Mouse (Mus musculus): ENCODE measurements around the gene Grb10. TPM values are rescaled to one million over a fixed set of nuclear protein-coding genes. Genes with fewer than 3 reads are reported as not detected.

The Grb10 gene
- polyA plus RNA-seq, 1 experiment, result 5.8 TPM

GRCm38 (mm10) chr11:11928586-11928985, 109.9 kb downstream of the Grb10 start:
- 95% methylated on average over 2 of the region's 2 CpGs for WGBS
- Histone ChIP-seq H3K4me3 (ENCODE audit: control insufficient read depth, insufficient read depth, low read length) (no peak overlapping the region), H3K4me1 (replicated peaks; ENCODE audit: control insufficient read depth, insufficient read depth, low read length) (no peaks in the 10 kb centered on the region), H3K27me3 (ENCODE audit: control insufficient read depth, insufficient read depth, low read length) (no peaks in the 10 kb centered on the region), H3K27ac (ENCODE audit: control insufficient read depth, insufficient read depth, low read length) (no peak overlapping the region), H3K36me3 (ENCODE audit: control insufficient read depth, insufficient read depth, low read length) (no peaks in the 10 kb centered on the region)
- DNase-seq, result no peak
- no peak for TF ChIP-seq POLR2A (IDR thresholded peaks at IDR 0.05; ENCODE audit: control insufficient read depth, extremely low read depth, insufficient read depth, low read length, poor library complexity)
- TF ChIP-seq CTCF (IDR thresholded peaks at IDR 0.05; ENCODE audit: borderline replicate concordance, control insufficient read depth, extremely low read depth, insufficient read depth, low read length, poor library complexity), result no peak

DNA sequence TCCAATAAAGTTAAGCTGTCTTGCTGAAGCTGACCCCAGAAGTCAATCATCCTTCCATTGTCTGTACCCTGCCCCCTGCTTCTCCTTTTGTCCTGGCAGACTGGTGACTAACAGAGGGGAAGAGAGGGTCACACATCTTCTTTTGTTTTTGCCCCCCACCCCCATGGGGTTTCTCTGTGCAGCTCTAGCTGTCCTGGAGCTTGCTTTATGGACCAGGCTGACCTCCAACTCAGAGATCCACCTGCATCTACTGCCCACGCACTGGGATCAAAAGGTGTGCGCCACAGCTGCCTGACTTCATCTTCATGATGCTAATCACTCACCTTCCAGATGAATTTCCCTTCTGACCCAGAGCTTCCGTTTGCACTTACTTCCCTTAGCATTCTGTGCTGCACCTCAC, 114.6 kb downstream of the Grb10 start:
- 87% methylated on average over 3 of the region's 3 CpGs for WGBS
- no peak for TF ChIP-seq POLR2A (IDR thresholded peaks at IDR 0.05; ENCODE audit: control insufficient read depth, extremely low read depth, insufficient read depth, low read length, poor library complexity)
- TF ChIP-seq CTCF (IDR thresholded peaks at IDR 0.05; ENCODE audit: borderline replicate concordance, control insufficient read depth, extremely low read depth, insufficient read depth, low read length, poor library complexity), result no peak
- Histone ChIP-seq H3K4me1 (replicated peaks; ENCODE audit: control insufficient read depth, insufficient read depth, low read length) (no peaks in the 10 kb centered on the region), H3K36me3 (ENCODE audit: control insufficient read depth, insufficient read depth, low read length) (no peaks in the 10 kb centered on the region), H3K4me3 (ENCODE audit: control insufficient read depth, insufficient read depth, low read length) (no peak overlapping the region), H3K27ac (ENCODE audit: control insufficient read depth, insufficient read depth, low read length) (no peak overlapping the region), H3K27me3 (ENCODE audit: control insufficient read depth, insufficient read depth, low read length) (no peaks in the 10 kb centered on the region)
- DNase-seq, result no peak

DNA sequence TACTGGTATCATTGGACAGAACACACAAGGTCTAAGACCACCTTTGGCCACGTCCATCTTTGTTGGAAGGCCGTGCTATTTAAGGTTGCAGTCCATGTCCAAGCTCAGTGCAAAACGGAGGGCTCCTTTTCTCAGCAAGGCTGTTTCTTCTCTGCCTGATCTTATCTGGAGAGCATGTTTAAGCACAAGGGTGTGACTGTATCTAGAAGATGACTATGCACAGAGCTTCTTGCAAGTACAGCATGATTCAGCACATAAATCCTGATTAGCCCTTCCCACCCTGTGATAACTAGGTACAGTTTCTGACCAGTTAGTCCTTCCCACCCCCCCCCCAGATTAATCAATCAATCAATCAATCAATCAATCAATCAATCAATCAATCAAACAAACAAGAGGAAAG, 115.1 kb downstream of the Grb10 start:
- no peak overlapping the region for H3K4me3 ChIP-seq (ENCODE audit: control insufficient read depth, insufficient read depth, low read length)
- H3K27me3 ChIP-seq (ENCODE audit: control insufficient read depth, insufficient read depth, low read length), result no peaks in the 10 kb centered on the region
- no peaks in the 10 kb centered on the region for H3K36me3 ChIP-seq (ENCODE audit: control insufficient read depth, insufficient read depth, low read length)
- no peaks in the 10 kb centered on the region for H3K4me1 ChIP-seq (replicated peaks; ENCODE audit: control insufficient read depth, insufficient read depth, low read length)
- DNase-seq, result no peak
- TF ChIP-seq CTCF (IDR thresholded peaks at IDR 0.05; ENCODE audit: borderline replicate concordance, control insufficient read depth, extremely low read depth, insufficient read depth, low read length, poor library complexity), result no peak
- TF ChIP-seq POLR2A (IDR thresholded peaks at IDR 0.05; ENCODE audit: control insufficient read depth, extremely low read depth, insufficient read depth, low read length, poor library complexity), result no peak
- WGBS, result 79% methylated on average over 3 of the region's 3 CpGs
- H3K27ac ChIP-seq (ENCODE audit: control insufficient read depth, insufficient read depth, low read length), result no peak overlapping the region

GRCm38 (mm10) chr11:11922106-11922505, 116.4 kb downstream of the Grb10 start:
- no peaks in the 10 kb centered on the region for H3K27me3 ChIP-seq (ENCODE audit: control insufficient read depth, insufficient read depth, low read length)
- no peak for TF ChIP-seq CTCF (IDR thresholded peaks at IDR 0.05; ENCODE audit: borderline replicate concordance, control insufficient read depth, extremely low read depth, insufficient read depth, low read length, poor library complexity)
- TF ChIP-seq POLR2A (IDR thresholded peaks at IDR 0.05; ENCODE audit: control insufficient read depth, extremely low read depth, insufficient read depth, low read length, poor library complexity), result no peak
- 95% methylated on average over 2 of the region's 2 CpGs for WGBS

GRCm38 (mm10) chr11:11907703-11908413, 130.6 kb downstream of the Grb10 start:
- Histone ChIP-seq H3K27ac (ENCODE audit: control insufficient read depth, insufficient read depth, low read length) (no peak overlapping the region), H3K4me3 (ENCODE audit: control insufficient read depth, insufficient read depth, low read length) (no peak overlapping the region), H3K4me1 (replicated peaks; ENCODE audit: control insufficient read depth, insufficient read depth, low read length) (no peaks in the 10 kb centered on the region; the same call in 1 of the 2 replicates), H3K27me3 (ENCODE audit: control insufficient read depth, insufficient read depth, low read length) (no peaks in the 10 kb centered on the region), H3K36me3 (ENCODE audit: control insufficient read depth, insufficient read depth, low read length) (no peaks in the 10 kb centered on the region)
- 75% methylated on average over 7 of the region's 7 CpGs for WGBS
- TF ChIP-seq CTCF (IDR thresholded peaks at IDR 0.05; ENCODE audit: borderline replicate concordance, control insufficient read depth, extremely low read depth, insufficient read depth, low read length, poor library complexity), result no peak
- no peak for TF ChIP-seq POLR2A (IDR thresholded peaks at IDR 0.05; ENCODE audit: control insufficient read depth, extremely low read depth, insufficient read depth, low read length, poor library complexity)
- no peak for DNase-seq

More at GRCm38 (mm10) chr11:11922106-11922505, 116.4 kb downstream of the Grb10 start:
- no peaks in the 10 kb centered on the region for H3K4me1 ChIP-seq (replicated peaks; ENCODE audit: control insufficient read depth, insufficient read depth, low read length)
- H3K4me3 ChIP-seq (ENCODE audit: control insufficient read depth, insufficient read depth, low read length), result no peak overlapping the region
- no peak overlapping the region for H3K27ac ChIP-seq (ENCODE audit: control insufficient read depth, insufficient read depth, low read length)
- no peaks in the 10 kb centered on the region for H3K36me3 ChIP-seq (ENCODE audit: control insufficient read depth, insufficient read depth, low read length)
- DNase-seq, result no peak

DNA sequence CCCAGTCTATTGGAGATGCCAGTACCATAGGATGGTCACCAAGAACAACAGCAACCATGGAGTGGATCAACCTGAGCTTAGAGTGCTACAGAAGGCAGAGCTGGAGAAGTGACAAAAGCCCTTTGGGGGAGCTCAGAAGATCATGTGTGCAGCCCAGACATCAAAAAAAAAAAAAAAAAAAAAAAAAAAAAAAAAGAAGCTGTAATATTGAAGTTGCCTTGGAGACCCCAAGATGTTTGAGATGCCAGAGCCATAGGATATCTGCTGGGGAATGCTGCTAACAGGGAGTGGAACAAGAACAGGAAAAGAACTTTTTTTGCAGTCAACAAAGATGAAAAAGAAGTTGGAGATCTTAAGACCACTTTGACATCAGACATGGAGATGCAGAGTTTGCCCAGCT, 133.0 kb downstream of the Grb10 start:
- Histone ChIP-seq H3K27ac (ENCODE audit: control insufficient read depth, insufficient read depth, low read length) (no peak overlapping the region), H3K27me3 (ENCODE audit: control insufficient read depth, insufficient read depth, low read length) (no peaks in the 10 kb centered on the region), H3K4me3 (ENCODE audit: control insufficient read depth, insufficient read depth, low read length) (no peak overlapping the region), H3K36me3 (ENCODE audit: control insufficient read depth, insufficient read depth, low read length) (no peaks in the 10 kb centered on the region), H3K4me1 (replicated peaks; ENCODE audit: control insufficient read depth, insufficient read depth, low read length) (no peaks in the 10 kb centered on the region; the same call in 1 of the 2 replicates)
- TF ChIP-seq CTCF (IDR thresholded peaks at IDR 0.05; ENCODE audit: borderline replicate concordance, control insufficient read depth, extremely low read depth, insufficient read depth, low read length, poor library complexity) (no peak), POLR2A (IDR thresholded peaks at IDR 0.05; ENCODE audit: control insufficient read depth, extremely low read depth, insufficient read depth, low read length, poor library complexity) (no peak)
- no peak for DNase-seq

Data from thymus, adult 2 months (tissue).